24 mouse cellular contexts compared by ENCODE assay signal in the genomic region with DNA sequence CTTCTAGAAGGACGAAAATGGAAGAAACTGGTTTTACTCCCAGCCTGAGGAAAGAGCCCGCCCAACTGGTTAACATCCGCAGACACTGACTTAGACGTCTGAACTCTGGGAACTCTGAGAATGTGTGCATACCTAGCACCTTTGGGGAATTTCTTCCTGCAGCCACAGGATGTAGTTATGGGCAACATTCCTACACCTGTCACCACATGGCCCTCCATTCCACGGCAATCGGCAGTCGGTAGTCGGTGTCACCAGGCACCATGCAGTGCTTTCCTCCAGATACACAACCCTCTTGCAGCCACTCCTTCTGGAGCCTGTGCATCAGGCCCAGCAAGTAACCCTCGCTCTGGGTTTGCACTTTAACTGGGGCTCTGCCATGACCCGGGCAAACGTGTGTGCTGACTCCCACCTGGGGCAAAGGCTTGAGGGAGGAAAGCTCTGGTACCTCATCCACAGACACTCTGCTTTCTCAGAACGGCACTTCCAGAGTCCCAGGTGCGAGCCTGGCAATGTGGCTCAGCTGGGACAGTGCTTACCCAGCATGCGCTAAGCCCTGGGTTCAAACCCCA. TPM values are rescaled to one million over a fixed set of nuclear protein-coding genes. Genes with fewer than 3 reads are reported as not detected.
DNase-seq lines count a peak whose midpoint lies in the region; ATAC-seq and TF ChIP-seq lines count a peak whose summit lies in the region.
"Had no signal": no experiment of that assay in that cellular context is flagged by ENCODE, and none has a peak within 500 bp of the region (broad histone marks: within the 10 kb centered on the region; RNA-seq: fewer than 3 reads in every experiment).

No protein-coding gene starts in this region.

- H3K4me3 ChIP-seq in kidney, postnatal 0 days (replicated peaks; ENCODE audit: low read depth, low read length) = no peak overlapping the region
- H3K4me3 ChIP-seq in kidney, embryonic 14.5 days (ENCODE audit: low read length) = no peak overlapping the region
- no peak overlapping the region for H3K4me3 ChIP-seq in limb, embryonic 14.5 days (replicated peaks; ENCODE audit: low read length)
- H3K4me3 ChIP-seq: embryonic facial prominence, embryonic 15.5 days; hindbrain, embryonic 15.5 days had no signal

- H3K27me3 ChIP-seq in kidney, postnatal 0 days (ENCODE audit: insufficient read depth, low read length) = no peaks in the 10 kb centered on the region
- H3K27me3 ChIP-seq in kidney, embryonic 14.5 days (ENCODE audit: control insufficient read depth, insufficient read depth, low read length) = no peaks in the 10 kb centered on the region
- no peaks in the 10 kb centered on the region for H3K27me3 ChIP-seq in limb, embryonic 14.5 days (ENCODE audit: control insufficient read depth, insufficient read depth, low read length)
- H3K27me3 ChIP-seq: embryonic facial prominence, embryonic 15.5 days; hindbrain, embryonic 15.5 days; Patski had no signal

- DNase-seq in heart, adult 11 months = peak; percentile 69
- DNase-seq in heart, adult 8-10 months (ENCODE audit: low spot score) = no peak
- DNase-seq in kidney, postnatal 0 days (ENCODE audit: low spot score) = no peak
- peak; percentile 36 for DNase-seq in limb, embryonic 14.5 days (ENCODE audit: low spot score)
- no peak for DNase-seq in urinary bladder, postnatal 14 days (ENCODE audit: low spot score)
- DNase-seq in left cerebral cortex, adult 11 months (ENCODE audit: low spot score) = no peak
- DNase-seq: adrenal gland, adult 8-10 months; cerebellum, adult 8-10 months; lung, postnatal 4 days; right cerebral cortex, postnatal 4 days; thymus, adult 2 months; thymus, postnatal 4 days had no signal

- no peaks in the 10 kb centered on the region for H3K36me3 ChIP-seq in kidney, postnatal 0 days (ENCODE audit: insufficient read depth, low read length)
- H3K36me3 ChIP-seq in kidney, embryonic 14.5 days (ENCODE audit: control insufficient read depth, insufficient read depth, low read length) = no peaks in the 10 kb centered on the region
- no peaks in the 10 kb centered on the region for H3K36me3 ChIP-seq in limb, embryonic 14.5 days (ENCODE audit: control insufficient read depth, insufficient read depth, low read length)
- H3K36me3 ChIP-seq: embryonic facial prominence, embryonic 15.5 days; hindbrain, embryonic 15.5 days had no signal

- TF ChIP-seq POLR2A in limb, embryonic 14.5 days (IDR thresholded peaks at IDR 0.05; ENCODE audit: borderline replicate concordance, extremely low read depth, insufficient read depth, insufficient read length) = no peak

- no peak for ATAC-seq in kidney, postnatal 0 days (replicated peaks; ENCODE audit: low FRiP score, low read depth)
- ATAC-seq in kidney, embryonic 14.5 days (ENCODE audit: low FRiP score, low TSS enrichment) = no peak
- ATAC-seq in limb, embryonic 14.5 days (ENCODE audit: low FRiP score, low read depth) = no peak
- ATAC-seq: CD4-positive, CD25-positive, alpha-beta regulatory T cell, adult 4 months; forebrain, embryonic 14.5 days; midbrain, embryonic 16.5 days; Patski had no signal

- H3K4me1 ChIP-seq in kidney, postnatal 0 days (replicated peaks; ENCODE audit: insufficient read depth, low read length) = peaks cover 46% of the 10 kb centered on the region
- peaks cover 28% of the 10 kb centered on the region for H3K4me1 ChIP-seq in kidney, embryonic 14.5 days (ENCODE audit: control insufficient read depth, insufficient read depth, low read length)
- peaks cover 17% of the 10 kb centered on the region for H3K4me1 ChIP-seq in limb, embryonic 14.5 days (ENCODE audit: control insufficient read depth, insufficient read depth, low read length)
- H3K4me1 ChIP-seq: hindbrain, embryonic 15.5 days had no signal

- no peak overlapping the region for H3K4me2 ChIP-seq in kidney, postnatal 0 days (ENCODE audit: low read length)
- no peak overlapping the region for H3K4me2 ChIP-seq in kidney, embryonic 14.5 days (replicated peaks; ENCODE audit: low read depth, low read length)
- H3K4me2 ChIP-seq in limb, embryonic 14.5 days (replicated peaks; ENCODE audit: low read depth, low read length, severe bottlenecking) = no peak overlapping the region
- H3K4me2 ChIP-seq: embryonic facial prominence, embryonic 15.5 days; heart, embryonic 11.5 days; hindbrain, embryonic 15.5 days had no signal

- no peaks in the 10 kb centered on the region for H3K9me3 ChIP-seq in kidney, postnatal 0 days (replicated peaks; ENCODE audit: low read length)
- no peaks in the 10 kb centered on the region for H3K9me3 ChIP-seq in kidney, embryonic 14.5 days (ENCODE audit: control insufficient read depth, low read length)
- no peaks in the 10 kb centered on the region for H3K9me3 ChIP-seq in limb, embryonic 14.5 days (ENCODE audit: control insufficient read depth, low read length)
- H3K9me3 ChIP-seq: embryonic facial prominence, embryonic 15.5 days; hindbrain, embryonic 15.5 days had no signal

- WGBS in kidney, postnatal 0 days = 72% methylated on average over 14 of the region's 14 CpGs
- 77% methylated on average over 14 of the region's 14 CpGs for WGBS in kidney, embryonic 14.5 days
- WGBS in limb, embryonic 14.5 days = 58% methylated on average over 14 of the region's 14 CpGs

- 0 out of 2 replicates have a peak overlapping the region, but pooled peaks have one; percentile 13 for H3K9ac ChIP-seq in kidney, postnatal 0 days (ENCODE audit: low read depth, low read length)
- H3K9ac ChIP-seq in kidney, embryonic 14.5 days (ENCODE audit: low read depth, low read length) = no peak overlapping the region
- no peak overlapping the region for H3K9ac ChIP-seq in limb, embryonic 14.5 days (ENCODE audit: low read depth, low read length, severe bottlenecking)
- H3K9ac ChIP-seq: embryonic facial prominence, embryonic 15.5 days; hindbrain, embryonic 15.5 days had no signal

- H3K27ac ChIP-seq in kidney, postnatal 0 days = peak overlapping the region; percentile 72
- no peak overlapping the region for H3K27ac ChIP-seq in kidney, embryonic 14.5 days (ENCODE audit: low read depth, low read length)
- H3K27ac ChIP-seq in limb, embryonic 14.5 days (replicated peaks; ENCODE audit: low read depth, low read length) = no peak overlapping the region
- H3K27ac ChIP-seq: embryonic facial prominence, embryonic 15.5 days; hindbrain, embryonic 15.5 days had no signal

- TF ChIP-seq CTCF in kidney, postnatal 0 days (IDR thresholded peaks at IDR 0.05; ENCODE audit: low read depth) = no peak

RNA-seq across cellular contexts. Expression of a gene that starts 30.8 kb away (rescaled TPM):
- total RNA-seq in heart, adult 8-10 months (2022) = under 1 TPM; 0.26 to 0.41 (median 0.35) TPM
- 0.32 and 0.50 TPM in 2 replicates for polyA plus RNA-seq in kidney, postnatal 0 days (2015; fragmentation: Nextera tagmentation; extraction: Ambion mirVana)
- polyA plus RNA-seq in kidney, embryonic 14.5 days (2014; fragmentation: Nextera tagmentation; extraction: Ambion mirVana) = 0.15 and 0.60 TPM in 2 replicates
- 1.8 and 2.7 TPM in 2 replicates for polyA plus RNA-seq in limb, embryonic 14.5 days (2012; rRNA removed)
- 2.8 and 3.1 TPM in 2 replicates for polyA plus RNA-seq in limb, embryonic 14.5 days (2014; fragmentation: Nextera tagmentation; extraction: Ambion mirVana)
- total RNA-seq: common myeloid progenitor, adult 5-6 weeks; gastrocnemius, adult 8-10 months; hematopoietic stem cell, adult 5-6 weeks had no signal
- polyA plus RNA-seq: liver, embryonic 16.5 days had no signal

RNA-seq across cellular contexts. Expression of a gene that starts 38.4 kb away (rescaled TPM):
- 1 to 10 TPM; 4.4 to 5.4 (median 4.7) TPM for total RNA-seq in heart, adult 8-10 months (2022)
- 53.8 and 56.8 TPM in 2 replicates for polyA plus RNA-seq in kidney, postnatal 0 days (2015; fragmentation: Nextera tagmentation; extraction: Ambion mirVana)
- polyA plus RNA-seq in kidney, embryonic 14.5 days (2014; fragmentation: Nextera tagmentation; extraction: Ambion mirVana) = 16.7 and 23.0 TPM in 2 replicates
- polyA plus RNA-seq in limb, embryonic 14.5 days (2012; rRNA removed) = 11.6 and 12.0 TPM in 2 replicates
- polyA plus RNA-seq in limb, embryonic 14.5 days (2014; fragmentation: Nextera tagmentation; extraction: Ambion mirVana) = 18.8 and 19.2 TPM in 2 replicates

Comparison
In these comparisons a context has a peak if more than half of its experiments do, and no peak if none do; other contexts are left out.
1. DNase-seq: peak in heart, adult 11 months (single experiment) and limb, embryonic 14.5 days (single experiment); none in heart, adult 8-10 months (single experiment), kidney, postnatal 0 days (single experiment), urinary bladder, postnatal 14 days (single experiment) and left cerebral cortex, adult 11 months (single experiment).